Mouse (Mus musculus): Measurements from ENCODE around the gene Shroom3. TPM values are rescaled to one million over a fixed set of nuclear protein-coding genes. Genes with fewer than 3 reads are reported as not detected.

The Shroom3 gene
- polyA plus RNA-seq, 1 experiment from 2014 or later, result 8.1 TPM

DNA sequence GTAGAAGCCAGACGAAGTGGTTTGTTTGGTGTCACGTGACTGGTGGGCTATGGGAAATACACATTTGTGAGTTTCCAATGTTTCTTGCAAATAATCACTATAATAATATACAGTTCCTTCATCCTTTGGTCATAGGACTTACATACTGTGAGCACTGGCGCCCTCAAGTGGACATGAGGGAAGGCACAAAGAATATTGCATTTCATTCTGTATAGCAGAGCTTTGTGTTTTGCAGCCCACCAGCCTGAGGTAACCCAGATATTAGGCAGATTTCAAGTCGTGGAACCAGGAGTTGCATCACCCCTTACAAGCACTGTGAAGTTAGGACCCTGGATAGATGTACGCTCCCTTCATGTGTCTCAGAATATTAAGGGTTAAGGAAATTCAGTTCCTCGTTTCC lies 42.7 kb downstream of the Shroom3 start:
- no peak overlapping the region for H3K27ac ChIP-seq
- H3K27me3 ChIP-seq (replicated peaks), result no peaks in the 10 kb centered on the region
- H3K36me3 ChIP-seq, result no peaks in the 10 kb centered on the region
- peaks cover 11% of the 10 kb centered on the region; the same call in 1 of the 2 replicates for H3K4me1 ChIP-seq (replicated peaks)
- no peak overlapping the region for H3K4me3 ChIP-seq (replicated peaks)
- peak; percentile 34; the same call in 1 of the 2 replicates for ATAC-seq
- WGBS, result 28% methylated on average over 6 of the region's 6 CpGs
- no peaks in the 10 kb centered on the region for H3K9me3 ChIP-seq
- H3K9ac ChIP-seq, result no peak overlapping the region
- no peak overlapping the region for H3K4me2 ChIP-seq (replicated peaks)

DNA sequence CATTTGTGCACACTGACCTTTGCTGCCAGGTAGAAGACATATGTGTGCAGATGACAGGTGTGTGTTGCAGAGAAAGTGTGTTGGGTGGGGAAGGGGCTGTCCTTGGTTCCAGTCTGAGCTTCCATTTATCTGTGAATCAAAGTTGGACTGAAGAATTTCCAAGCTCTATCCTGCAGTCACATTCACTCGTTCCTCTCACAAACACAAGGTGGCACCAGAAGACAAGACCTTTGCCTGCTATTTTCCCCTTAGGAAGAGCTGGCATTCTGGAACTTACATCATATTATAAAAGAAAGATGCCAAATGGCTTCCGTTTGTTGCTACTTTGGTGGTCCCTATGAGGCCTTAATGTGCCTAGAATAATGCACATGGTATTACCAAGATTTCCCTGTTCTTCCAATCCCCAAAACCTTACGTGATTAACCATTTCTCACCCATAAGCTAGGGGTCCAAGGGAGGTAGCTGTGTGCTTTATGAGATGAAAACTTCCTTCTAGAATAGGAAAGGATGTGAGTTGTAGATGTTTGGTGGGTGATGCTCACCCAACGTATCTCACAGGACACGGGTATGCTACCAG lies 45.1 kb downstream of the Shroom3 start:
- WGBS, result 40% methylated on average over 5 of the region's 5 CpGs
- peak; percentile 51; the same call in 1 of the 2 replicates for ATAC-seq
- H3K27ac ChIP-seq, result no peak overlapping the region

DNA sequence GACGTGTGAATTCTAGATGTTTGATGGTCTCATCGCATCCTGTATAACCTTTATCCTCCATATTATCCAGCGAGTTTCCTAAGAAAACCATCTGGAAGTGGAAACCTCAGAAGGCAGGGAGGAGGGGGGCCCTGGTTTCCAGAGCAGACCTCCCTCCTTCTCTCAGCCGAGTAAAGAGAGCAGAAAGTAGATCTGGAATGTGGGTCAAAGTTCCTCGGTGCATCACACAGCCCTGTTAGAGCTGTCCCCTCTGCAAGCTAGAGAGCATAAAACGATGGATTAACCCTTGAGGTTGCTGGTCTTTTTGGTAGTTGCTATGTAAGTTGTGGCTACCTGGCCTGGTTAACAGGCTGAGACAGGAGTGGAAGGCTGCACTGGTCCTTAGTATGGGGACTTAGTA lies 46.0 kb downstream of the Shroom3 start:
- peak; percentile 61; the same call in 1 of the 2 replicates for ATAC-seq
- Histone ChIP-seq H3K4me2 (replicated peaks) (no peak overlapping the region), H3K9ac (no peak overlapping the region), H3K36me3 (no peaks in the 10 kb centered on the region), H3K9me3 (no peaks in the 10 kb centered on the region), H3K27me3 (replicated peaks) (no peaks in the 10 kb centered on the region), H3K4me1 (replicated peaks) (peaks cover 11% of the 10 kb centered on the region; the same call in 1 of the 2 replicates), H3K27ac (no peak overlapping the region), H3K4me3 (replicated peaks) (no peak overlapping the region)
- 38% methylated on average over 6 of the region's 6 CpGs for WGBS

More for the DNA sequence above, 45.1 kb downstream of the Shroom3 start:
- no peak overlapping the region for H3K4me2 ChIP-seq (replicated peaks)
- H3K4me3 ChIP-seq (replicated peaks), result no peak overlapping the region
- no peaks in the 10 kb centered on the region for H3K9me3 ChIP-seq
- no peaks in the 10 kb centered on the region for H3K27me3 ChIP-seq (replicated peaks)
- peaks cover 11% of the 10 kb centered on the region; the same call in 1 of the 2 replicates for H3K4me1 ChIP-seq (replicated peaks)
- no peak overlapping the region for H3K9ac ChIP-seq
- H3K36me3 ChIP-seq, result no peaks in the 10 kb centered on the region

DNA sequence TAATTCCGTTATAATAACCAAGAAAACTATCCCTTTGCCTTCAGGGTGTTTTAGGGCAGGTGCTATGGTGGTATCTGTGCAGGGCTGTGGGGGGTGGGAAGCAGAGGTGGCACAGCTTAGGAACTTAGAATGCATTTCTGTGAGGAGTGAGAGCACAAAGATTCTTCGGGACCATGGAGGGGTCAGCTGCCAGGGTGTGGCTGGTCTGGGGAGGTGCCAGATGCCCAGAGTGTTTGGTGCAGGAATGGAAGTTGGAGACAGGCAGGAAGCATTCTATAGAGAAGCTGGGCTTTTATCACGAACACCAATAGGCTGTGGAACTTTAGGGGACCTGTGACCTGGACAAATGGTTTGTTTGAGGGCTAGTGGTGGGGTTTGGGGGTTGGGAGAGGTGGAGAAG lies 58.6 kb downstream of the Shroom3 start:
- H3K27ac ChIP-seq, result no peak overlapping the region
- no peaks in the 10 kb centered on the region for H3K9me3 ChIP-seq
- H3K27me3 ChIP-seq (replicated peaks), result no peaks in the 10 kb centered on the region
- H3K4me2 ChIP-seq (replicated peaks), result no peak overlapping the region
- no peak for ATAC-seq
- H3K9ac ChIP-seq, result no peak overlapping the region
- WGBS, result 63% methylated on average over 3 of the region's 3 CpGs
- no peaks in the 10 kb centered on the region for H3K36me3 ChIP-seq
- peaks cover 5% of the 10 kb centered on the region; the same call in 1 of the 2 replicates for H3K4me1 ChIP-seq (replicated peaks)
- H3K4me3 ChIP-seq (replicated peaks), result no peak overlapping the region

DNA sequence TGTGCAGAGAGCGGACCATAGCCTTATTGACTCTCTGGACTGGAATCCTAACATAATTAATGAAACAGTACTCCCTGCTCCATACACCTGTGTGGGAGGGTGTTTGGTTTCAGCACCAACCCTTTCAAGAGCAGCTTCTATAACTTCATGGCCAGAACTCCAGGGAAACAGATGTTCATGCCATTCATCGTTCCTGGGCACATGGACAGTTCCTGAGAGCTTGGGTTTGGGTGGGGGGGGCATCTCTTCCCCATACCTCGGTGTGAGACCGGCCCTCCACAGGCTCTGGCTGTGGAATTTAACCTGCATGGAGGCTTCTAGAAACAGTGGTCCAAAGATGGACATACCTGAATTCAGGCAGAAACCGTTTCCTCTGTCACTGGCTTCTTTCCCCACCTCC lies 59.5 kb downstream of the Shroom3 start:
- no peak for ATAC-seq
- Histone ChIP-seq H3K36me3 (no peaks in the 10 kb centered on the region), H3K9me3 (no peaks in the 10 kb centered on the region), H3K27ac (no peak overlapping the region), H3K4me1 (replicated peaks) (peaks cover 7% of the 10 kb centered on the region), H3K4me3 (replicated peaks) (no peak overlapping the region), H3K9ac (no peak overlapping the region), H3K27me3 (replicated peaks) (no peaks in the 10 kb centered on the region), H3K4me2 (replicated peaks) (no peak overlapping the region)
- 73% methylated on average over 5 of the region's 5 CpGs for WGBS

DNA sequence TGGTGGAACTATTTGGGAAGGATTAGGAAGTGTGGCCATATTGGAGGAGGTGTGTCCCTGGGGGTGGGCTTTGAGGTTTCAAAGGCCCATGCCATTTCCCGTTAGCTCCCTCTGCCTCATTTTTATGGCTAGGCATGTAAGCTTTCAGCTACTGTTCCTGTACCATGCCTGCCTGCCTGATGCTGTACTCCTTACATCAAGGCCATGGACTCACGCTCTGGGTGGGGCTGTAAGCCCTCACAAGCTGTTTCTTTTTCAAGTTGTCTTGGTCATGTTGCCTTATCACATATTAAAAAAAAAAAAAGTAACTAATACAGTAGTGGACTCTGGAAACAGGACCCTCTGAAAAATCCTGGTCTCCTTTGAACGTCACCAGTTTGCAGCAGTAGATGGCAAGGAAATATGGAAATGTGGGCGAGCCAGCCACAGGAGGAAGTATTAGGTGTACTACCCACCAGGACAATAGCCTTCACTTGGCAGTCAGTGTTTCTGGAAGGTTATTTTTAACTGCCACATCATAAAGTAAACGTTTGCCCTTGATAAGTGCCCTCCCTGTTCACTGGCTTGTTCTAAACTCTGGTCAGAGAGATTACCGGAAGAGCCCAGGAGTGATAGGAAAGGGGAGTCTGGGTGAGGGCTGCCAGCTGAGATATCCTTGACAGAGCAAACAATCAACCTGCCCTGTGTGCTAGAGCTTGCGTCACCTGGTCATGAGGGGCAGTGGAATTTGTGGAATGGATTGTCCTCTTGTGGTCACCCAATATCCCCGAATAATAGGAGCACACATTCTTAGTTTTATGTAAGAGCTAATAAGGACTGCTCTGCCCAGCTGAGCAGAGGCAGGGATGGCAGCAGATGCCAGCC lies 62.4 kb downstream of the Shroom3 start:
- Histone ChIP-seq H3K27ac (peak overlapping the region; percentile 48; the same call in 1 of the 2 replicates), H3K36me3 (no peaks in the 10 kb centered on the region), H3K9me3 (no peaks in the 10 kb centered on the region), H3K4me2 (replicated peaks) (no peak overlapping the region), H3K4me1 (replicated peaks) (peaks cover 7% of the 10 kb centered on the region), H3K9ac (no peak overlapping the region), H3K4me3 (replicated peaks) (no peak overlapping the region), H3K27me3 (replicated peaks) (no peaks in the 10 kb centered on the region)
- WGBS, result 50% methylated on average over 8 of the region's 8 CpGs
- peak; percentile 96 for ATAC-seq

DNA sequence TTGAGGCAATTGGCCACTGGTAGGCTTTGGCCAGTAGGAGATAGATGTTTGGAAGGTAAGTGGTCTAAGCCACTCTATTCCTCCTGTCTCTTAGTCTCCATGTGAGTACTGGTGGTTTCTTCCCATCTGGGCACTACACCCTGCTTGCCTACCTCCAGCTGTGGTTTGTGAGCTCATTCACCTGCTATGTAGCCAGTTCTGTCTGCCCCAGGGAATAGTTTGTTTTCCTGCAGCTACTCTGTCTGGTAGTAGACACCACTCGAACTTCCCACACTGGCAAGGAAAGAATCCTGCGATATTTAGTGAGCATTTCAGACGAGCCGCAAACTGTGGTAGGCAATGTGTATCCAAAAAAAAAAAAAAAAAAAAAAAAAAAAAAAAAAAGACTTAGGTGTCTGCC lies 68.3 kb downstream of the Shroom3 start:
- Histone ChIP-seq H3K36me3 (no peaks in the 10 kb centered on the region), H3K4me3 (replicated peaks) (no peak overlapping the region), H3K27ac (no peak overlapping the region), H3K27me3 (replicated peaks) (no peaks in the 10 kb centered on the region), H3K9ac (no peak overlapping the region), H3K9me3 (no peaks in the 10 kb centered on the region), H3K4me1 (replicated peaks) (peaks cover 6% of the 10 kb centered on the region), H3K4me2 (replicated peaks) (no peak overlapping the region)
- 79% methylated on average over 4 of the region's 4 CpGs for WGBS
- no peak for ATAC-seq

DNA sequence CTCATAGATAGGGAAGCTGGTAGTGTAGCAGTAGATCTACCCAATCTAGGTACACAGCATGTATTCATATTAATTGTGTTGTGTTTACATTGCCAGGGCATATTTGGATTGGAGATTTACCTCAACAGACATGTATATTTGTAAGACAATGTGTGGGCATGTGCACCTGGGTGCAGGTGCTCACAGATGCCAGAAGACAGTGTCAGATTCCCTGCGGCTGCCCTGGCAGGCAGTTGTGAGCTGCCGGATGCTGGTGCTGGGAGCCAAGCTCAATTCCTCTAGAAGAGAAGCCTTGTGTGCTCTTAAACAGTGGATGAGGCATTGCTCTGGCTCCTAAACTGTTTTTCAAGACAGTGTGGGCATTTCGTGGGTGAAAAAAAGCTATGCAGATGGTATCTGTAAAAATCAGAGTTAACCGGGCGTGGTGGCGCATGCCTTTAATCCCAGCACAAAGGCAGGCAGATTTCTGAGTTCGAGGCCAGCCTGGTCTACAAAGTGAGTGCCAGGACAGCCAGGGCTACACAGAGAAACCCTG lies 72.1 kb downstream of the Shroom3 start:
- peaks cover 3% of the 10 kb centered on the region for H3K4me1 ChIP-seq (replicated peaks)
- no peaks in the 10 kb centered on the region for H3K36me3 ChIP-seq
- 91% methylated on average over 7 of the region's 7 CpGs for whole genome bisulfite sequencing
- H3K27ac ChIP-seq, result no peak overlapping the region
- H3K4me2 ChIP-seq (replicated peaks), result no peak overlapping the region
- H3K4me3 ChIP-seq (replicated peaks), result no peak overlapping the region
- H3K27me3 ChIP-seq (replicated peaks), result no peaks in the 10 kb centered on the region
- no peak for ATAC-seq
- H3K9ac ChIP-seq, result no peak overlapping the region
- no peaks in the 10 kb centered on the region for H3K9me3 ChIP-seq

DNA sequence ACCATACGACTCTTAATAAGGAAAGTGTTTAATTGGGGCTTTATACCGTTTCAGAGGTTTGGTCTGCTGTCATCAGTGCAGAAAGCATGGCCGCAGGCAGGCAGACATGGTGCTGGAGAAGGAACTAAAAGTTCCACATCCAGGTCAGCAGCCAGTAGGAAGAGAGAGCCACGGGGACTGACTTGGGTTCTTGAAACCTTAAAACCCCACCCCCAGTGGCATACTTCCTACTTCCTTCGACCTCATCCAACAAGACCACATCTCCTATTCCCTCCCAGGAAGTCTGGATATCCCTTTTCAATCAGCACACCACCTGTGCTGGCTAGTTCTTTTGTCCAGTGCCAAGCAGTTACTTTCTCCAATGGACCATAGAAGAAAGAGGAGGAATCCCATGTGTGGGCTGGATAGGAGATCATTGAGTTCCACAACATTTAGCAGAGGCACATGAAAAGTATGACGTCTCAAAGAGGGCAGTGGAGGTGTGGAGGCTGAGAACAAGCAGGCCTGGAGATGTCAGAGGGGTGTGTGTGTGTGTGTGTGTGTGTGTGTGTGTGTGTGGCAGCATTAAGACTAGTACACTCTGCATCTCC lies 76.0 kb downstream of the Shroom3 start:
- Histone ChIP-seq H3K27ac (no peak overlapping the region), H3K27me3 (replicated peaks) (no peaks in the 10 kb centered on the region), H3K9ac (no peak overlapping the region), H3K4me3 (replicated peaks) (no peak overlapping the region), H3K36me3 (no peaks in the 10 kb centered on the region), H3K9me3 (no peaks in the 10 kb centered on the region), H3K4me2 (replicated peaks) (no peak overlapping the region), H3K4me1 (replicated peaks) (peaks cover 15% of the 10 kb centered on the region)
- 75% methylated on average over 6 of the region's 6 CpGs for WGBS
- ATAC-seq, result no peak

DNA sequence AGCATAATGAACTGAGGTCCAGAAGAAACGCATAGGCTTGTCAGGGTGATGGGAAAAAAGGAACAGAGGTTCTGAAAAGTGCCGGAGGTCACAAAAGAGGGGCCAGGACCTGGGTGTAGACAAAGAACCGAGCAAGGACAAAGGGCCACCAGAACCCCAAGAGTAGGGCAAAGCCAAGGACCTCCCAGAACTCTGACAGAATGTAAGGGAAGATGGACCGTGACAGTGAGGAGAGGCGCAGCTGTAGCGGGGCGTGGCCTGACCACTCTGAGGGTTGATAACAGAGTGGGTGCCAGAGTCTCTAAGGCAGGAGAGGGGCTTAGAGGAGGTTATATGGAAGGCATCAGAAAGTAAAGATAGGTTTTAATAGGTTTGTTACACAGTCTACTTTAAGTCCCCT lies 77.3 kb downstream of the Shroom3 start:
- H3K27ac ChIP-seq, result no peak overlapping the region
- no peaks in the 10 kb centered on the region for H3K9me3 ChIP-seq
- H3K4me2 ChIP-seq (replicated peaks), result no peak overlapping the region
- no peaks in the 10 kb centered on the region for H3K27me3 ChIP-seq (replicated peaks)
- ATAC-seq, result no peak
- H3K36me3 ChIP-seq, result no peaks in the 10 kb centered on the region
- 74% methylated on average over 7 of the region's 7 CpGs for WGBS
- H3K4me3 ChIP-seq (replicated peaks), result no peak overlapping the region
- H3K4me1 ChIP-seq (replicated peaks), result peaks cover 15% of the 10 kb centered on the region
- H3K9ac ChIP-seq, result no peak overlapping the region

DNA sequence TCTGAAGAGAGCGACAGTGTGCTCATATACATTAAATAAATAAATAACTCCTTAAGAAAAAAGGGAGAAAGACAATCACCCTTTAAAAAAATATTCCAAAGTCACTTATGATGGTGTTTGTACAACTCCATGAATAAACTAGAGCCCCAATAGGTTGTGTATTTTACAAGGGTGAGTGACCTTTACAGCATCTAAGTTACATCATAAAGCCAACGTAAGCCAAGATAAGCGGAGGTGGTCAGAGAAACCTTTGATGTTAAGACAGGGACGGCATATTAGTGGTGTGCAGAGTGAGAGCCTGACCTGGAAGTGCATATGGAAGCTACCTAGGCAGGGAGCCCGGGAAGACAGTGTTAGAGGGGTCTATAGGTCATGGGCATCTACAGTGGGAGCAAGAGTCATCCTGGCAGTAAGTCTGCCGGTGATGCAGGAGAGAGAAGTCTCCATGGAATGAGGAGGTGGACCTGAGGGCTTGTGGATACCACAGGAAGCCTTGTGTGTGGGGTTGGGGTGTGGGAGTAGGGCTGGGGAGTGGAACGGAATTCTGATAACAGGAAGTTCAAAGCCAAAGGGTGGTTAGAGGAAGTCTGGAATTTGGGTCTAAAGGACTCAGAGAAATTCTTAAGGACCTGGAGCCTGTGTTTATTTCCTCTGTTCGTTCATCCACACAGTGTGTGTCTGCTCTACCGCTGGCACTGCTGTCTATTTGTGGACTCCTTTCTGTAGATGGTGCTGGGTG lies 78.5 kb downstream of the Shroom3 start:
- Histone ChIP-seq H3K36me3 (no peaks in the 10 kb centered on the region), H3K27me3 (replicated peaks) (no peaks in the 10 kb centered on the region), H3K4me3 (replicated peaks) (no peak overlapping the region), H3K9me3 (no peaks in the 10 kb centered on the region), H3K4me2 (replicated peaks) (no peak overlapping the region), H3K9ac (no peak overlapping the region), H3K27ac (no peak overlapping the region), H3K4me1 (replicated peaks) (peaks cover 15% of the 10 kb centered on the region)
- no peak for ATAC-seq
- WGBS, result 58% methylated on average over 9 of the region's 9 CpGs

DNA sequence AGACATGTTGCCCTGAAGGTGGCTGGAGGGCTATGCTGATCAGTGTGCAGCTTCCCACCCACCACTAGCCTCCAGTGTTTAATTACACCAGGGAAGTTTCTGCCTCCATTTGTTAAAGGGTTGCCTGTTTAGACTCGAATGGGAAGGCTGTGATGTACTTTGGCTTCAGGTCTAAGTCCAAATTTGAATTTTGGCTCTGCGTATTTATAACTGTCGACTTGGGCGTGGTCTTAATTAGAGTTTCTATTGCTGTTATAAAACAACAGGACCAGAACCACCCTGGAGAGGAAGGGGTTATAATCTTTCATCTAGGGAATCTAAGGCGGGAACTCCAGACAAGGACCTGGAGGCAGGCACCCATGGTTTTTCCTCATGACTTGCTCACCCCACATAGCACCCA lies 79.2 kb downstream of the Shroom3 start:
- Histone ChIP-seq H3K4me3 (replicated peaks) (no peak overlapping the region), H3K9ac (no peak overlapping the region), H3K36me3 (no peaks in the 10 kb centered on the region), H3K27me3 (replicated peaks) (no peaks in the 10 kb centered on the region), H3K9me3 (no peaks in the 10 kb centered on the region), H3K4me1 (replicated peaks) (peaks cover 19% of the 10 kb centered on the region), H3K4me2 (replicated peaks) (no peak overlapping the region), H3K27ac (peak overlapping the region; percentile 56; the same call in 1 of the 2 replicates)
- ATAC-seq, result peak; percentile 5; the same call in 1 of the 2 replicates
- WGBS, result 71% methylated on average over 5 of the region's 5 CpGs
